Mouse (Mus musculus) heart, postnatal 10 days (tissue): ENCODE measurements around the gene Slc5a4a. TPM values are rescaled to one million over a fixed set of nuclear protein-coding genes. Genes with fewer than 3 reads are reported as not detected.

ENCODE experiments used
- DNase-seq, 2 experiments: peaks; one replicate each; pipeline ENCODE4 v3.0.0; 2021
- intact Hi-C: fragments of 180-260 bp; cut with DNase I; formaldehyde crosslinking; loops from one replicate; pipeline ENCODE4 v1.15.1; 2025
- total RNA-seq, 2 experiments: library from RNA; stranded (reverse); gene quantifications; 2 replicates each; pipeline ENCODE4 v1.2.3; 2021

Slc5a4a gene
- not detected for total RNA-seq

DNA sequence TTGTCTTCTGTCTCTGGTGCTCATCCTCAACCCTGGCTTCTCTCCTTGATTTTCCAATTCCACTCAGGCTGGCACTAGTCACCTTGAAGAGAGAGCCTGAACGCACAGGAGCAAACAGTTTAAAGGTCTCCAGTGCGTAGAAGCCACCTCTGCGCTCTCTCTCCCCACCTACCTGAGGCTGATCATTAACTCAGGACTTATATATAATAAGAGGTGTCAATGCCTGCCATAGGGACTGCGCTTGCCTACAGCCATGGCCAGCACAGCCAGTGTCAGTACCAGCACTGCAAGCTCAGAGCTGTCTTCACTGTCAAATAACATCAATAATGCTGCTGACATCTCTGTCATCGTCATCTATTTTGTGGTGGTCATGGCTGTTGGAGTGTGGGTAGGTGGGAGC is at the start of gene Slc5a4a:
Slc5a4a (plus strand) TSS at position 174 of the 400 bp plus-strand sequence.
- intact Hi-C loops = no loop called here
- DNase-seq = no peak

DNA sequence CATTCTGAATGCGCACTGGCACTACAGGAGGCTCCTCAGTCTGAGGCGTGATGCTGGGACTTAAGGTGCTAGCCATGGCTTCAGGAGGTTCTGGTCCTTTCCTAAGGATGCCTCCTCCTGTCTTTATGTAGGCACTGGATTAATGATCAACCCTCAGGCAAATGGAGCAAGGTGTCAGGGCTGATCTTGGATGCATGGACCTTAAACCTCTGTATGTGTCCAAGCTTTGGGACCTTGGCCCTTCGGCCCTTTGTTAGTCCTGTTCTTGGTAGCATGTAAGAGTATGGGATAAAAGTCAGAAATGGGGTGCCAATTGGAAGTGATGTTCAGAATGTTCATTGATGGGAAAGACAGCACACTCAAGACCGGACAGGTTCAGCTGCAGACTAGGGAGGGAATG is 36.4 kb upstream of the Slc5a4a start, which contains the start of gene Slc5a4b:
Slc5a4b (minus strand) TSS at position 101 of the 400 bp plus-strand sequence.
- intact Hi-C loops = loop anchor here (10.0 kb wide), 1 partner anchor 146 kb away; no protein-coding TSS in a partner anchor
- DNase-seq = no peak

DNA sequence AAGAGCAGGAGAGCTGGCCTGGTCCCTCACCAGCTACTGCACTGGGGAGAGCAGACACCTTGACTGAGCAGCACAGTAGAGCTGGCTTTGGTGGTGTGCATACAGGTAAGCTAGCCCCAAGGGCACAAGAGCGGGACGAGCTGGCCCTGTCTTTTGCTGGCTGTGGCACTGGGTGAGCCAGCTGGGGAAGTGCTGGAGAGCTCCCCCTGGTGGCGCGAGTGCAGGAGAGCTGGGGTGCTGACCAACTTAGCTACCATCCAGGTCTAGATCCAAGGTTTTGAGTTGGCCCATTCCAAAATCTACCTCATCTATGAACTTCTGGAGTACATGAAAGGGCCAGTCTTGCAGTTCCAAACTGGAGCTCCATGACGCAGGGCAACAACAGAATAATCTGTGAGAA is 29.3 kb upstream of the Slc5a4a start:
- intact Hi-C loops = loop anchor here (5.0 to 10.0 kb wide), 2 partner anchors 84 to 153 kb away; no protein-coding TSS in a partner anchor
- peak; percentile 24 to 48 for DNase-seq

DNA sequence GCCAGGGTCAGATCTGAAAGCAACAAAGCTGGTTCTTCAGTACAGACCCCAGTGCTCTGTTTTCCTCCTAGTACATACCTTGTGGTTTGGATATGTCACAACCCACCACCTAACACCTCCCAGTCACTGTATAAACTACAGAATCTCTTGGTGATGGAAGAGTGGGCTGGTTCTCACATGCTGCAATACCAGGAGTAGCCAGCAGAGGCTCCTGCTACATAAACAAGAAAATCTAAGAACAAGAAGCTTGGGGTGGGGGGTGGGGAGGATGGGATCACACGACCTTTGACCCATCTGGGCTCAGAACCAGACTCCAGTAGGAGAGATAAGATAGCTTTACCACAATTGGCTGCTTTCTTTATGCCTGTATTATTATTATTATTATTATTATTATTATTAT is 28.5 kb upstream of the Slc5a4a start:
- DNase-seq = peak in 1 of 2 experiments; percentile 21
- intact Hi-C loops = loop anchor here (5.0 to 10.0 kb wide), 2 partner anchors 84 to 154 kb away; no protein-coding TSS in a partner anchor

DNA sequence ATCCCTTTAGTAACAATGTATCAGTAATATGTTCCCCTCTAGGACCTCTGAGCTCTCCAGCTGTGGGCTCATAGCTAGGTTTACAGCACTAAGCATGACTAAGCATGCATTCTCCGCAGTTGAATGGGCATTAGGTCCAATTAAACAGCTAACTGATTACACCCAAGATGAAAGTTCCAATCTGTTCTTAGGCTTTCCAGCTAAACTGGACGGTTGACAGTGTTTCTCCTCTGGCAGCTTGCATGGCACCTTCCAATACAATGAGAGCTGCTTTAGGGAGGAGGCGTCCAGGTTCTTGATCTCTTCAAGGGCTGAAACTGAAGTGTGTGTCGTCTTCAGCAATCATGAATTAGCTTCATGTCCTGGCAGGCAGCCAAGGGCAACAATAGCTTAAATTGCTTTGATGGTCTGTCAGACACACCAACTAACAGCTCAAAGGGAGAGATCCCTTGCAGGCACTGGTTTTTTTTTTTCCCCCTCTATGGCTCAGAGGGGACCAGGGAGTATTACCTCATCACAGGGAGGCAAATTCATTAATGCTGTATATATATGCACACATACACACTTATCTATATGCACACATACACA is 27.0 kb upstream of the Slc5a4a start:
- no peak for DNase-seq
- intact Hi-C loops = no loop called here

DNA sequence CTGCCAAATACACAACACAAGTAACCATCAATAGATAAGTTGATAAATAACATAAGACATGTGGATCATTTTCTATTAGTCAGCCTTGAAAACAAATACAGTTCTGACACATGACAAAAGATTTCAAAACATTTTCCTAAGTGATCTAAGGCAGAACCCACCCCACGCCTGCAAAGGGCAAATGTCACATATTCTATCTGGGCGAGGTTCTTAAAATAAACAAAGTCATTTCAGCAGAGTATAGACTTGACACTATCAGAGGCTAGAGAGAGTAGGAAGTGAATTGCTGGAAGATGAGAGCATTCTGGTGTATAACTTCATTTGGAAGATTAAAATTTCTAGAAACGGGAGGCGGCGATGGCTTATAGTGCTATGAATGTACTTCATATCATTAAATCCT is 25.8 kb upstream of the Slc5a4a start:
- DNase-seq = no peak
- intact Hi-C loops = no loop called here

DNA sequence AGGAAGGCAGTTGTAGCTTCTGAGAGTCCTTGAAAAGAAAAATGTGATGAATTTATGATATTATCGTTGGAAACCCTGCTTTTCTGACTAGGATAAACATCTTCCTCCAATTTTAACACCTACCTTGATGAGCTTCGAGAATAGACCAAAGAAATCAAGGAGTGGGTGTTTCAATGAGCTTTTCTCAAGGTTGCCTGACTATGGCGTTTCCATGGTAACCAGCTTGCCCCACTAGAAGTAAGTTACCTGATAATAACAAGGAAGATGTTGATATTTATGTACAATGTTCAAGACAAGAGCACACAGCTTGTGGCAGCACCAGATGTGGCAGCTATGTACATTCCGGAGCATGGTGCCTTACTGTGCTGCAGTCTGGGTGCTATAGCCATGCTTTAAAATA is 14.7 kb upstream of the Slc5a4a start:
- intact Hi-C loops = no loop called here
- no peak for DNase-seq

DNA sequence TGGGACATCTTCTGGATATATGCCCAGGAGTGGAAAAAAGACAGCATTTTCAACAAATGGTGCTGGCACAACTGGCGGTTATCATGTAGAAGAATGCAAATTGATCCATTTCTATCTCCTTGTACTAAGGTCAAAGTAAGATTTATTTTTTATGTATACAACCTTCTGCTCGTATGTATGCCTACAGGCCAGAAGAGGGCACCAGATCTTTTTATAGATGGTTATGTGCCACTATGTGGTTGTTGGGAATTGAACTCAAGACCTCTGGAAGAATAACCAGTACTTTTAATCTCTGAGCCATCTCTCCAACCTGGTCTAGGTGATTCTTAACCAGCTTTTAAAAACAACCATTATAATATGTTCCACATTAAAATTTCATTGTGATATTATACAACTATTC is 10.9 kb upstream of the Slc5a4a start:
- DNase-seq = no peak
- intact Hi-C loops = no loop called here

DNA sequence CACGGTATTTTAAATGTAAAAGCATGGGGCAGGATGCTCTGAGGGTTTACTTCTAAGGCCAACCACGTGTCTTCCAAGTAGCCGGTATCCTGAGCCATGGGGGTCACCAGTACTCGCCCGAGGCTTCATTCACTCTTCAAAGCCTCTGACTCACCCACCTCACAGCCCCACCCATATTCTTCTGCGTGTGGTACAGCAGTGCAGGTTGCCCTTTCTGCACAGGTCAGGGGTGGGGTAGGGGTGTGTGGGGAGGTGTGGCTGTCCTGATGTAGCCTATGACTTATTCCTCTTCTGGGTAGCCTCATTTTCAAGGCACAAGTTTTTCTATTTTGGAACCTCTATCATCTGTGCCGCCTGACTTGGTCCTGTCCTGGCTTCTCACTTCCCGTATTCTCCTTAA is 405 bp upstream of the Slc5a4a start:
- DNase-seq = no peak
- intact Hi-C loops = no loop called here

DNA sequence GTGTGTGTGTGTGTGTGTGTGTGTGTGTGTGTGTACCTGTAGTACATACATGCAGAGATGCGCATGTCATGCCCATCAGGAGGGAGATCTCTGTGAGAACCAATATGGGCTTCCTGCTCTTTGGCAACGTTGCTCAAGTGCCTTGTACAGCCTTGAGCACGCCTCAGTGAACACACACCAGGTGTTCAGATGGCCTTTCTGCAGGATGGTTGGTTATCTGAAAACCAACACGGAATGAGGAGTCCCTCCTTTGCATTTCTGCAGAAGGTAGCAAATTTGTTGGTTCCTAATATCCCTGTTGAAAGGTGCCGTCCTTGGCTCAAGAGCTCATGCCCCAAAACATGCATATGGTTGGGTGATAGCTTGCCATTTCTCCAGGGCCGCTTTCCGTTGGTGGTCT is 8.7 kb downstream of the Slc5a4a start:
- intact Hi-C loops = no loop called here
- DNase-seq = no peak

DNA sequence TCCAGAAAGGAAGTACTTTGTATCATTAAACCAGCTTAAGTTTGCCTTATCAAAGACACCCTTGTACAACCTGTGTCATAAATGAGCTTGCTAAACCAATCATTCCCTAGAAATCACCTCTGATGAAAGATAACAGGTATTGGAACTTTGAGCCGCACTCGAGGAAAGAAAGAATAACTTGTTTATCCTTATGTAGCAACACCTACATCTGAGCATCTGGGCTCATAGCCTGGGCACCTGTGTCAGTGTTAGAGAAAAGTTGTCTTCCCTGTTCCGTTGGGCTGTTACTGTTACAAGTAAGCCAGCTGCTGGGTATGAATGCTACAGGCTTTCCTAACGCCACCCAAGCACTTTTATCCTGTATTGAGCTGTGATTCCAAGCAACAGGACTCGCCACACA is 10.3 kb downstream of the Slc5a4a start:
- intact Hi-C loops = no loop called here
- no peak for DNase-seq

DNA sequence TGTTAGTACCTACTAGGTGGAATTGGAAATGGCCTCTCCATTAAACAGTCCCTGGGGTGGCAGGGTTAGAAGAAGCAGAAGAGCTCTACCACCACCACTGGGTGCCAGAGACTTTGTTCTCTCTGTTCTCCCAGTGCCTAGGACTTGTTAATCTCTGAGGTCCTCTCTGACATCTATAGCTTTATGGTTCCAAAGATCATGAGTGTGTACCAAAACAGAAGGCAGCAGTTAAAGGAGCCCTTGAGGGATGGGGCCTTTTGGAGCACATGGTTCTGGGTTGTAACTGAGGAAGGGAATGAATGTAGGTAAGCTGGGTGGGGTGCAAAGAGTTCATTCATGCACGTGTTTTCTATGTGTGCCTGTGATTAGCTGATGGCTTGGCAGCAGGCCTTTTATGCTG is 10.8 kb downstream of the Slc5a4a start:
- no peak for DNase-seq
- intact Hi-C loops = no loop called here

DNA sequence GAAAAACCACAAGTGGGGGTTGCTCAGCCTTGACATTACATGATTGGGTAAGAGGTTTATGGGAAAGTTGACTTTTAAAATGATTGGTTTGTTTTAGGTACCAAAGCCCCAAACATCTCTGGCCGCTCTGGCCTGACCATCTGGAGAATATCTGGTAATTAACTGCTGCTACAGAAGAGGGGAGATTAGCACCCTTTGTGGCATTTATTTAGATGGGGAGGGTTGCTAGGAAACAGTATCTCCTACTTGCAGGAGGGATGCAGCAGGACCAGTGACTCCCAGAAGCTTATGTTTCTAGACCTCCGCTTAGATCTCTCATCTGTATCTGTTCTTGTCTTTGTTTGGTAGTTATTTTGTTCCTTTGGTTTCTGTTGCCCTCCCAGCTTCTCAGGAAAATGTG is 27.6 kb downstream of the Slc5a4a start:
- no peak for DNase-seq
- intact Hi-C loops = no loop called here

DNA sequence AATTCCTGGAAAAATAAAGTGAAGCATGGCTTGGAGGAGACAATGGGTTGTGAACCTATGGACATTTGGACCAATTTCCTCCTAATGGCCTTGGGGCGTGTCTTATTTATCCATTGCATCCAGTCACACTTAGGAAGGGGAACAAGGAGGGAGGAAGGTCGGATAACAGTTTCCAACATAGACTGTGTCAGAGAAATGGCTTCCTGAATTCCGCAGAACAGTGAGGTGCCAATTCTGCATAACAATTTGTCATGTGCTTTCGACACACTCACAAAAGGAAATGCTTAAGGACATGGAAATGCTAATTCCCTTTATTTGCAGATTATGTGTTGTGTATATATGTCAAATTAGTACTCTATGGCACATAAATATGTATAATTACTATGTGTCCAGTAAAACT is 38.0 kb downstream of the Slc5a4a start:
- no peak for DNase-seq
- intact Hi-C loops = no loop called here

DNA sequence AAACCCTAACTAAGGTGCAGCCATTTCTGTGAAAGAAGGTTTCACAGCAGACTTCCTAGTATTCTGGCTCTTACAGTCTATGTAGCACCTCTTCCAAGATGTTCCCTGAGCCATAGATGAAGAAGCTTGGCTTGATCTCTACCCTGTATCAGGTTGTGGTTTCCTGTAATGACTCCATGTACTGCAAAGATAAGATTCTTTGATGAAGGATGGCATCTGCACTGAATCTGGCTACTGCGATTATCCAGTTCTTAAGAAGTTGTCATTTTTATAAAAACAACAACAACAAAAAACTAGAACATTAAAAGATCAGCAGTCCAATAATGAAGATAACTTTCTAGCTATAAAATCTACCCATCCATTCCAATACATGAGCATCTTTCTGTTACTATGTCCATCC is 40.8 kb downstream of the Slc5a4a start:
- intact Hi-C loops = no loop called here
- DNase-seq = no peak

DNA sequence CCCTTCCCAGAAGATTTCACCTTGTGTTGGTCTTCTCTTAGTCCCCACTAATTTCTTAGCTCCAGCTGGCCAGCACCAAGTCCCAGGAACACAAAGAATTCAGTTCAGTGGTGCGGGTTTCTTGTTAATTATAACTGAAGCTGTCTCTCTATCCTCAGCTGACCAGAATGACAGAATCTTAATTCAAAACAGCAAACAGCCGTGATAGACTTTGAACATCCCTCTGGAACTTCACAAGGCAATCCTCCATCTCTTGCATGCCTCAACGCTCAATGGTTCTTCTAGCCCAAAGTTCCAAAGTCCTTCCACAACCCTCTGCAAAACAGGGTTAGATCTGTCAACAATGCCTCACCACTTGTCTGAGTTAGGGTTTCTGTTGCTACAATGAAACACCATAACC is 54.2 kb downstream of the Slc5a4a start:
- intact Hi-C loops = loop anchor here (5.0 to 10.0 kb wide), 2 partner anchors 84 to 317 kb away; no protein-coding TSS in a partner anchor

DNA sequence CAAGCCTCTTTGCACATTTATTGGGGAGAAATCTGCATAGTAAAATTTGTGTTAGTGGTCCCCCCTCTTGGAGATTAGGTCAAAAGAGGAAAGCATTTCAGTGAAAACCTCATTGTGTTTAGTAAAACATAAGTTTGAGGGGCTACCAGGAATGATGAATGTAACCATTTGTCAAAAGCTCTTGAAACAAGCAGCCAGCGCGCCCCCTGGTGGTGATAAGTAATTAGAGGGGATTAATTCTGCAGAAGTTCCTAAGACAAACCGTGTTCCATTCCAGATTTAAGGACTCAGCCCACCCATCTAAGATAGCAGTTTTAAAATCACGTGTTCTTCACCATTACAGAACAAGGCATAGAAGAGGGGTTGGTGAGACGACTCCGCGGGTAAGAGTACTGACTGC is 54.7 kb downstream of the Slc5a4a start:
- intact Hi-C loops = loop anchor here (2.0 to 10.0 kb wide), 3 partner anchors 85 to 317 kb away; no protein-coding TSS in a partner anchor

More for the DNA sequence above, 54.2 kb downstream of the Slc5a4a start:
- no peak for DNase-seq

DNA sequence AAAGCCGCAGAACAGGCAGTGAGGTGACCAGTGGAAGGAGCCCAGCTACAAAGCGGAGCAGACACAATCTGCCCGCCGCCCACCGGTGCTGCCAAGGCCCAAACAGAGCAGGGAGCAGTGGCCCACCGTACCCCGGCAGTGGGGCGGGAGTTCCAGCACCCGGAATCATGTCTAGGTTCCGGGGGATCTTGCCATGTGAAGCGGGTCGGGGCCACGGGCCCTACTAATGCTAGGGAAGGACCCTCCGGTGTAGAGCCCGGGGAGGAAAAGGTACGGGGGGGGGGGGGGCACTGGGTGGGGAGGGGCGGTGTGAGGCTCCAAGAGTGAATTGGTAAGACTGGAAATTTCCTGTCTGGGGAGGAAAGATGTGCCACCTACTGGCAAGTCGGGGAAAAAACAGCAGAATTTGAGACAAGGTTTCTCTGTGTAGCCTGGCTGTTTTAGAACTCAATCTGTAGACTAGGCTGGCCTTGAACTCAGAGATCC is 56.6 kb downstream of the Slc5a4a start:
- peak; percentile 13 to 42 for DNase-seq
- intact Hi-C loops = loop anchor here (2.0 to 10.0 kb wide), 3 partner anchors 87 to 319 kb away; no protein-coding TSS in a partner anchor

More for the DNA sequence above, 54.7 kb downstream of the Slc5a4a start:
- DNase-seq = peak; percentile 60 to 85

DNA sequence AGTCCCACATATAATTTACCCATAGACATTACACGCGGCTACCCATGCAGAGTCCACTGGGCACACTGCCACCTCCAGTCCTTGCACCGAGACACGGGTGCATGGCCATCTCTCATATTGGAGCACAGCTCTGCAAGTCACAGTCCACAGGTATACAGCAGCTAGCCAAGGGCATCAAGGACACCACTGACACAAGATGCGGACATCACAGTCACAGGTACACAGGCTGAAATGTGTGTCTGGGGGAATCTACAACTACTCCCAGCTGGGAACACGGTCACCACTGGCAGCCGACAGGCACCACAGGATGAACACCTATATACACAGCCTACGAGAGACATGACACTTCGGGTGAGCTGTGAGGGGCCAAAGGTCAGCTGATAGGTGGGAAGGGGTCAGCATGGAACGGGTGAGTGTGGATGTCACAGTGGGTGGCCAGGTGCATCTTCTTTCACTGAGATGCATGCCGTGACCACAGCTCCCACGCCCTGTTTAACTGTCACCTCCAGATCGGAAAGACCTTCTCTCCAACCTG is 60.1 kb downstream of the Slc5a4a start:
- DNase-seq = no peak
- intact Hi-C loops = loop anchor here (10.0 kb wide), 1 partner anchor 323 kb away; no protein-coding TSS in a partner anchor

DNA sequence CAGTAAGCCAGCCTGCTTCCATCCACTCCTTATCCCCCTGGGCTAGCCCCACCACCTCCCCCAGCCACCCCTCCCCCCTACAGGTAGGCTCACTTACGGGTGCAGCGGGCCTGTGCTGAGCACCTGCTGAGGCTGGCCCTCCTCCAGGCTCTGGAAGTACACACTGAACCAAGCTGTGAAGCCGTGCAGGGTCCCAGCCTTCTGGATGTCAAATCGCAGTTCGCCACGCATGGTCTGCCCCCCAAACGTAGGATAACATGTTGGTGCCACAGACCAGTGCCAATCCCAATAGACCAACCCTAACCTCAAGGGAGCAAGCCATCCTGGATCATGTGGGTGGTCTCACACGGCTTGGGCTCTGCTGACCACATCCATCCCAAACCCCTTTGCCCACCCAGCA is 62.0 kb downstream of the Slc5a4a start:
- intact Hi-C loops = loop anchor here (10.0 kb wide), 1 partner anchor 324 kb away; no protein-coding TSS in a partner anchor
- no peak for DNase-seq

DNA sequence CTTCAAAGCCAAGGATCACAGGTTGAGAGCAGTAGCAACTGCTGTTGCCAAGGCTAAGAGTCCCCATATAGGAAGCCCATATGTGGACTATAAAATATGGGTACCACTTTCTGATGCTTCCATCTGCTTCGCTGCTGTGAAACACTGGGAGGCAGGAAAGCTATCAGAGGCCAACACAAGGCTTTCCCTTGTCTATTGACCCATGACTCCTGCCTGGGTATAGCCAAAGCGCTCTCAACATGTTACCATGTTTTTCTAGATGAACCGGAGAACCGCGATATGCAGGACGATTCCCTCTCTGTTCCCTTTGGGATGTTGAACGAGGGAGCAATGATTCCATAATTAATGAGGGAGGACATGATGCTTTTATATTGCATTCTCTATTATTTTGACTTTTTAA is 63.6 kb downstream of the Slc5a4a start:
- DNase-seq = no peak
- intact Hi-C loops = no loop called here

DNA sequence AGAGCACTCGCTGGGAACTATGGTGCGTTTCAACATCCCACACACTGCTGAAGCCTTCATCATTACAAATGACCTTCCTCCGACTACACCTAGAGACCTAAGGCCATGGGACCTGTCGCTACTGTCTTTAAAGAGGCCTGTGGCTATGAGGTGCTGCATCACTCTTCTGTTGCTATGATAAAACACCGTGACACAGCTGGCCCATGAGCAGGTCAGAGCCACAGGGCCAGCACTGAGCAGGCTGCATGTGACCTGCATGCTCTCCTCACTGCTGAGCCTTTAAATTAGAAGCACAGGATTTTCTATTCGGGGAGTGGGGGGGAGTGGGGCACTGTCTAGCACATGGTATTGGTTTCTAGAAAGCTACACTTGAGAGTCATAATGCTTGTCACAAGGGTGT is 64.9 kb downstream of the Slc5a4a start:
- no peak for DNase-seq
- intact Hi-C loops = no loop called here
